Mouse (Mus musculus) cerebellum, adult 2 months (tissue): ENCODE data around the gene D330020A13Rik.

Source experiments
- CTCF ChIP-seq: fragments of 200-500 bp; IDR thresholded peaks from 2 replicates; pipeline ENCODE4 v1.5.1; 2011; ENCODE audit warnings: low read depth, mild to moderate bottlenecking, control low read depth, low read length, moderate library complexity, borderline replicate concordance; ENCODE audit not compliant: insufficient read depth
- POLR2A ChIP-seq: fragments of 200-500 bp; IDR thresholded peaks from 2 replicates; pipeline ENCODE4 v1.6.1; 2011; ENCODE audit warnings: low read length, control low read depth, borderline replicate concordance; ENCODE audit not compliant: insufficient read depth

DNA sequence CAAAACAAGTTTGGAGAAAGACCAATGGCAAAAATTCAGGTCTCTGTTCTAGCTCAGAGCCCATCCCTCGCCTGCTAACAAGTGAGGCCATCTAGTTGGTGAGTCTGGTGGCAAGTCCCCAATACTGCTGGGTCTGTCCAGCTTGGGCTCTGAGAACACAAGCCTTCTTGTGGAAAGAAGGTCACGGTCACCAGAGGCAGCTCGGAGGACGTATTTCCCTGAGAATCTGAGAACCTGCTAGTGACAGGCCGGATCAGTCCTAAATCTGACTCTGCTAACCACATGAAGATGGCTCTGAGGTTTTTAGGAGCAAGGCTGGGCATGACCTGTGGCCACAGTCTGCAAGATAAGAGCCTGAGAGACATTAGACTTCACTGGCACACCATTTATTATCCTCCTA is 47.5 kb upstream of the D330020A13Rik start:
- TF ChIP-seq POLR2A (no peak), CTCF (no peak)
